Mouse (Mus musculus) liver, embryonic 14.5 days (tissue): ENCODE results near the gene Mgst3. TPM values are rescaled to one million over a fixed set of nuclear protein-coding genes. Genes with fewer than 3 reads are reported as not detected.

ENCODE experiments used
- ATAC-seq: fragments of 200-750 bp; cut with Nextera tagmentation; 2 replicates; pipeline ENCODE4 v1.8.0; 2017; ENCODE audit warnings: moderate number of reproducible peaks, mild to moderate bottlenecking, moderate library complexity; ENCODE audit not compliant: insufficient read depth
- DNase-seq, 3 experiments: peaks; one replicate each; pipeline ENCODE4 v3.0.0-alpha.2; 2012 to 2013; ENCODE audit warnings: low read depth in 3 of 3, low spot score in 3 of 3
- H3K27ac ChIP-seq: fragments of 300-500 bp; sonication (generic); 2 replicates; pipeline ENCODE4 v1.5.1; 2014; ENCODE audit warnings: moderate library complexity, mild to moderate bottlenecking, control low read depth, inconsistent platforms
- H3K27me3 ChIP-seq: fragments of 300-500 bp; sonication (generic); 2 replicates; pipeline ENCODE4 v1.6.1; 2014; ENCODE audit warnings: mild to moderate bottlenecking, low read length, moderate library complexity; ENCODE audit not compliant: control insufficient read depth, insufficient read depth
- H3K36me3 ChIP-seq: fragments of 300-500 bp; sonication (generic); replicated peaks from 2 replicates; pipeline ENCODE4 v1.6.1; 2014; ENCODE audit warnings: low read depth; ENCODE audit not compliant: control insufficient read depth, insufficient read depth
- H3K4me1 ChIP-seq, 2 experiments: fragments of 200-500 bp in 1 of 2; fragments of 300-500 bp in 1 of 2; sonication (generic) in 1 of 2; replicated peaks; 2 replicates each; pipeline ENCODE4 v1.6.1; 2012 to 2014; ENCODE audit warnings: antibody characterized with exemption in 1 of 2, inconsistent platforms in 1 of 2, low read length in 1 of 2; ENCODE audit not compliant: control insufficient read depth in 2 of 2, insufficient read depth in 2 of 2
- H3K4me2 ChIP-seq: fragments of 300-500 bp; sonication (generic); 2 replicates; pipeline ENCODE4 v1.6.1; 2014; ENCODE audit warnings: low read depth, mild to moderate bottlenecking, control low read depth, moderate library complexity
- H3K4me3 ChIP-seq, 2 experiments: fragments of 200-500 bp in 1 of 2; fragments of 300-500 bp in 1 of 2; sonication (generic) in 1 of 2; 2 replicates each; pipeline ENCODE4 v1.5.1; 2012 to 2014; ENCODE audit warnings: low read depth in 2 of 2, low read length in 2 of 2, mild to moderate bottlenecking in 2 of 2, control low read depth in 1 of 2, inconsistent platforms in 1 of 2, moderate library complexity in 1 of 2; ENCODE audit not compliant: insufficient read depth in 1 of 2
- H3K9ac ChIP-seq: fragments of 300-500 bp; sonication (generic); replicated peaks from 2 replicates; pipeline ENCODE4 v1.6.1; 2014; ENCODE audit warnings: mild to moderate bottlenecking, control low read depth, moderate library complexity
- H3K9me3 ChIP-seq: fragments of 300-500 bp; sonication (generic); 2 replicates; pipeline ENCODE4 v1.6.1; 2016; ENCODE audit warnings: low read length, mixed read lengths; ENCODE audit not compliant: control insufficient read depth
- CTCF ChIP-seq: IDR thresholded peaks from 2 replicates; pipeline ENCODE4 v1.5.1; 2016; ENCODE audit warnings: antibody characterized with exemption, low read depth, control low read depth
- EP300 ChIP-seq: IDR thresholded peaks from 2 replicates; pipeline ENCODE4 v1.6.1; 2016; ENCODE audit warnings: antibody characterized with exemption, low read depth
- WGBS: fragments of 180-500 bp; shearing (Covaris S2); extraction: QIAGEN DNeasy Blood & Tissue Kit; methylation state at CpG from one replicate; pipeline ENCODE4 v1.1.7; 2014; ENCODE audit not compliant: insufficient replicate concordance; 5-methylcytosine and 5-hydroxymethylcytosine counted together
- polyA plus RNA-seq, 2 experiments: library from polyadenylated mRNA; depleted of rRNA in 1 of 2; stranded (reverse) in 1 of 2; unstranded in 1 of 2; fragments of >200 nt; fragmentation: Nextera tagmentation in 1 of 2; extraction: Ambion mirVana in 1 of 2; gene quantifications; 2 replicates each; pipeline versions ENCODE4 v1.2.1 to v1.2.3; 2012 to 2014

Gene Mgst3
- polyA plus RNA-seq, 2 experiments, result 330 to 596 TPM

DNA sequence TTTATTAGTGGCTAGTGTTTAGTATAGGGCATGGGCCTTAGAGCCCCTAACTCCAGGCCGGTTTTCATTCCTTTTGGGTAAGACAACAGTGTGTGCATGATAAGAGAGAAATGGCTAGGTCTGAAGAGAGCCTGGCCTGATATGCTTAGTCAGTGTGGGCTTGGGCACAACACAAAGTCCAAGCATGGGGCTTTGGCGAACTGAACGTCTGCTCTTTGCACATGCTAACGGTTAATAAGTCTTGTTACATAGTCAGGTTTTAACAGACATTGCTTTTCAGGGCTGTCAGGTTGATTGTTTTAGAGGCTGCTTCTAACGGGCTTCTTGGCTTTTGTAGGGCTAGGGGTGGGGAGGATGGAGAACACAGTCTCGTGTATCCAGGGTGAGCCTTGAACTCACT, 27.0 kb downstream of the Mgst3 start:
- peaks cover 76% of the 10 kb centered on the region for H3K36me3 ChIP-seq
- no peaks in the 10 kb centered on the region for H3K27me3 ChIP-seq
- TF ChIP-seq CTCF, result no peak
- no peak for TF ChIP-seq EP300
- H3K4me3 ChIP-seq, result no peak overlapping the region
- H3K27ac ChIP-seq, result no peak overlapping the region
- H3K9me3 ChIP-seq, result no peaks in the 10 kb centered on the region
- 71% methylated on average over 6 of the region's 6 CpGs for WGBS
- ATAC-seq (no peak), DNase-seq (no peak)
- no peak overlapping the region for H3K9ac ChIP-seq
- peaks cover 26 to 37% of the 10 kb centered on the region in 2 experiments for H3K4me1 ChIP-seq
- H3K4me2 ChIP-seq, result no peak overlapping the region

DNA sequence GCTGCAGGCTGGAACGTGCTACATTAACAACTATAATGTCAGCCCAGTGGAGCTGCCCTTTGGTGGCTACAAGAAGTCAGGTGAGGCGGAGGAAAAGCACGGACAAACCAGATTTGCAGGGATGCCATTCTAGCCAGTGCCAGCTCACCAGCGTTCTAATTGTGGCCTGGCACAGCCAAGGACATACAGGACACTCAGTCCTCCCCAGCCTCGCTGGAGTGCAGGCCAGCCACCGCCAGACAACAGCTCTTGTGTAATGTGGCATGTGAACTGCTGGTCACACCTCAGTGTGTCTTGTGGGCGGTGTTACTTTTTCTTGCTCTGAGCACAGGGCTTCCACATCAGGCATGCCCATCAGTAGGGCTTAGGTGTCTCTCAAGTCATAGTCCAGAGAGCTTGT, 27.8 kb downstream of the Mgst3 start:
- H3K27me3 ChIP-seq, result no peaks in the 10 kb centered on the region
- no peak overlapping the region for H3K4me3 ChIP-seq
- H3K36me3 ChIP-seq, result peaks cover 76% of the 10 kb centered on the region
- no peak overlapping the region for H3K4me2 ChIP-seq
- H3K9me3 ChIP-seq, result no peaks in the 10 kb centered on the region
- DNase-seq, result no peak
- no peak overlapping the region for H3K9ac ChIP-seq
- no peak for ATAC-seq
- 87% methylated on average over 7 of the region's 7 CpGs for WGBS
- peaks cover 26 to 35% of the 10 kb centered on the region in 2 experiments for H3K4me1 ChIP-seq
- no peak for TF ChIP-seq CTCF
- no peak for TF ChIP-seq EP300
- no peak overlapping the region for H3K27ac ChIP-seq

DNA sequence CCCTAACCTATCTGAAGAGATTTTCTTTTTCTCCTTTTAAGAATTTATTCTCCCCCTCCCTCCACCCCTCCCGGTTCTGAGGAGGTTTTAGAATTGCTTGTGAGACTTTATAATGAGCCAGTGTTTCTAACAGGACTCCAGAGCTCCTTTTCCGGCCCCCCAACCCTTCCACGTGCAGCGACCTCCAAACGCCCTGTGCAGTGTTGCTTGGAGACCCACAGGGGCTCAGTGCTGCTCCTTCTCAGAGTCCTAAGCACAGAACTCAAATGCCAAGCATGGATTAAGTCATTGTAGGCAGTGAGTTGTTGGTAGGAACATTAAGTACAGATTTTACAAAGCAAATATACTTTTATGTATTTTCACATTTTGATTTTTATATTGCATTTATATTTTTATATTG, 30.3 kb downstream of the Mgst3 start:
- Histone ChIP-seq H3K4me1 (peaks cover 9 to 18% of the 10 kb centered on the region in 2 experiments), H3K9me3 (no peaks in the 10 kb centered on the region), H3K27me3 (no peaks in the 10 kb centered on the region), H3K4me3 (no peak overlapping the region), H3K4me2 (no peak overlapping the region), H3K9ac (no peak overlapping the region), H3K36me3 (peaks cover 76% of the 10 kb centered on the region), H3K27ac (no peak overlapping the region)
- no peak for DNase-seq
- no peak for TF ChIP-seq EP300
- TF ChIP-seq CTCF, result no peak
- 83% methylated on average over 5 of the region's 5 CpGs for WGBS
- ATAC-seq, result no peak

DNA sequence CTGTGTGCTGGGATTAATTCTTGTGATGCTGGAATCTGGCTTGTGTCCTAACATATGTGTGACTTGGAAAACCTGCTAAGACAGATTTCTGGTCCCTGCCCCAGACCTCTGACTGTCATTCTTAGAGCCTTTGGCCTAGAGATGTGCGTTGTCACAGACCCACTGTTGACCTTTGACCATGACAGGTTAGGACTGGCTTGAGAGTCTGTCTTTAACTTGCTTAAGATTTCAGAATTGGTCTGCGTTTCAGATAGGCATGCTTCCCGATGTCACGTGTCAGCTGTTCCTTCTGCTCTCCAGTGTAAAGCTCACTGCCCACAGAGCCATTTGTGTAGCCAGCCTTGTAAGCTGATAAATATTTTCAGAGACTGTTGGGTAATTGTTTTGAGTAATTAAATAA, 30.8 kb downstream of the Mgst3 start:
- ATAC-seq, result no peak
- Histone ChIP-seq H3K27me3 (no peaks in the 10 kb centered on the region), H3K4me2 (no peak overlapping the region), H3K36me3 (peaks cover 80% of the 10 kb centered on the region), H3K27ac (no peak overlapping the region), H3K4me3 (no peak overlapping the region), H3K9ac (no peak overlapping the region), H3K9me3 (no peaks in the 10 kb centered on the region), H3K4me1 (peaks cover 4 to 14% of the 10 kb centered on the region in 2 experiments)
- DNase-seq, result no peak
- 86% methylated on average over 4 of the region's 4 CpGs for WGBS
- TF ChIP-seq CTCF (no peak), EP300 (no peak)

DNA sequence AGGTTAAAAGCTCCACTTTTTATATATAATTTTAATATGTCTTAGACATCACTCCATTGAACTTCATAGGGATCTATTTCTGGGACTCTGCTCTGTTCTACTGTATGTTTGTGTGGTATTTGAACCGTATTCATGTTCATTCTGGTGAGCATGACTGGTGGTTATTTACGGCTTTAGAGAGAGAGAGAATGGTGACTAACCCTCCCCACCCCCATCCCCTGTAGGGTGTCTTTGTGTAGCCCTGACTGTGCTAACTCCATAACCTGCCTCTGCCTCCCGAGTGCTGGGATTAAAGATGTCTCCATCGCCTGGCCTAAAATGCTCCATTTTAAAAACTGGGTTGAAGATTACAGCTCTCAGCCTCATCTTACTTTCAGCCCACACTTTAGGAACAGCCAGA, 33.4 kb downstream of the Mgst3 start:
- no peak for TF ChIP-seq CTCF
- TF ChIP-seq EP300, result no peak
- no peaks in the 10 kb centered on the region for H3K27me3 ChIP-seq
- DNase-seq, result no peak
- no peak overlapping the region for H3K4me2 ChIP-seq
- no peak overlapping the region for H3K27ac ChIP-seq
- H3K9me3 ChIP-seq, result no peaks in the 10 kb centered on the region
- no peak overlapping the region for H3K4me3 ChIP-seq
- no peak for ATAC-seq
- H3K4me1 ChIP-seq, result no peaks in the 10 kb centered on the region
- peaks cover 82% of the 10 kb centered on the region for H3K36me3 ChIP-seq
- 83% methylated on average over 4 of the region's 4 CpGs for WGBS
- H3K9ac ChIP-seq, result no peak overlapping the region

DNA sequence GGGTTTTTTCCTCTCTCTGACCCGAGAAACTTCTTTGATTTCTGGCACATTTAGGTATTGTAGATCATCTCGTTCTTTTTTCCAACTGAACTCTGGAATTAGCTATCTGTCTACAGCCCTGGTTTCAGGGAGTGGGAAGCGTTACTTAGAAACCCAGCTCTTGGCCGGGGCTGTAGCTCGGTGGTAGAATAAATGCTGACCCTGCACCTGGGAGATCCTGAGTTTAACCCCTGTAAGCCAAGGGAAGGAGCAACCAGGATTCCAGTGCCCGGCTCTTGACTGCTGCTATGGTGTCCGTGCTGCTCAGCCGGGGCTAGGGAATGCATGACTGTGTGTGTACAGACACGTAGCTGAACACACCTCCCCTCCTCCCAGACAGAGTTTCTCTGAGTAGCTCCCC, 34.9 kb downstream of the Mgst3 start:
- Histone ChIP-seq H3K4me1 (no peaks in the 10 kb centered on the region; a peak in 2 of 4 replicates), H3K36me3 (peaks cover 84% of the 10 kb centered on the region), H3K27ac (no peak overlapping the region), H3K27me3 (no peaks in the 10 kb centered on the region), H3K9ac (no peak overlapping the region), H3K4me2 (no peak overlapping the region), H3K4me3 (no peak overlapping the region), H3K9me3 (no peaks in the 10 kb centered on the region)
- no peak for TF ChIP-seq EP300
- no peak for TF ChIP-seq CTCF
- ATAC-seq (no peak), DNase-seq (no peak)
- WGBS, result 86% methylated on average over 9 of the region's 9 CpGs
